Mouse (Mus musculus) adrenal gland, postnatal 4 days (tissue): ENCODE measurements around the gene Cyfip1. TPM values are rescaled to one million over a fixed set of nuclear protein-coding genes. Genes with fewer than 3 reads are reported as not detected.

Experiments used
- DNase-seq, 2 experiments: peaks; one replicate each; pipeline ENCODE4 v3.0.0; 2021 to 2022; ENCODE audit warnings: low spot score in 2 of 2, mixed read lengths in 2 of 2
- long read RNA-seq, 2 experiments: library from polyadenylated mRNA; stranded (forward); transcript quantifications; one replicate each; pipeline ENCODE4 v2.0.0; 2021
- total RNA-seq, 2 experiments: library from RNA; stranded (reverse); gene quantifications; 2 replicates each; pipeline ENCODE4 v1.2.3; 2021

Gene Cyfip1
- total RNA-seq: 10 to 100 TPM; 89.4 to 98.2 TPM
- long read RNA-seq, experiment 1, full-length matches to known transcripts: 27 of 40 reads
- long read RNA-seq, experiment 1, partial matches to known transcripts: 11 of 40 reads
- long read RNA-seq, experiment 1, other reads (novel, unspliced or antisense): 2 of 40 reads
- long read RNA-seq, experiment 2, full-length matches to known transcripts: 73 of 116 reads
- long read RNA-seq, experiment 2, partial matches to known transcripts: 28 of 116 reads
- long read RNA-seq, experiment 2, other reads (novel, unspliced or antisense): 15 of 116 reads

DNA sequence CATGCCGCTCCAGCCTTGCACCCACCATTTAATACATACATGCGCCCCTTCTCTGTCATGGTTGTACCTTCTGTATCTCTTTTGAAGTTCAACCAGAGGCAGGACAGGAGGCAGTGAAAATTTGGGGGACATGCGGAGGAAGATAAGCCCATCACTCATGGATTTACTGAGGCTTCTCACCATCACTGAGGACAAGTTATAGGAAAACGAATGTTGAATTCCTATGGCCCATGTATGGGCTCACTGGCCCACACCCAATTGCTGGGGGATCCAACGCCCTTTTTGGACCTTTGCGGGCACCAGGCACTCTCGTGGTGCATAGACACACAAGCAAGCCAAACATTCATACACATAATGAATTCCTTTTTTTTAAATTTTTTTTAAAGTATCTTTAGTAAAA is at the start of gene Cyfip1:
Cyfip1 (plus strand) TSS at position 301 of the 400 bp plus-strand sequence.
- DNase-seq: no peak

DNA sequence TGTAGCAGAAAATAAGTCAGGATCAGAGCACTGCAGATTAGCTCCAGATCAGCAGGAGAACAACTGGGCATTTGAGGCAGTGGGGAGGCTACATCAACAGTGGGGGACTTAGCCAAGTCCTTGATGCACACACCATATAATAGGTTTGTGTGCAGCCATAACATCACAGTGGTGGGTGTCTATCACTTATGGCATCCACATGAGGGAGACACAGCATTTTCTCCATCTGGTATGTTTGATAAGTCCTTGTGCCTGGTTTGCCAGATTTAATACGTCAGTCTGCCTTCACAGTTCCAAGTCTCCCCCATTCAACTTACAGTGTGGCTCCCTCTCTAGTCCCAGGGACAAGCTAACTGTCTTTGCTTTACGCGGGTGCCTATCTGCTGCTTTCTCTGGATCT is 49.3 kb upstream of the Cyfip1 start:
- no peak for DNase-seq

DNA sequence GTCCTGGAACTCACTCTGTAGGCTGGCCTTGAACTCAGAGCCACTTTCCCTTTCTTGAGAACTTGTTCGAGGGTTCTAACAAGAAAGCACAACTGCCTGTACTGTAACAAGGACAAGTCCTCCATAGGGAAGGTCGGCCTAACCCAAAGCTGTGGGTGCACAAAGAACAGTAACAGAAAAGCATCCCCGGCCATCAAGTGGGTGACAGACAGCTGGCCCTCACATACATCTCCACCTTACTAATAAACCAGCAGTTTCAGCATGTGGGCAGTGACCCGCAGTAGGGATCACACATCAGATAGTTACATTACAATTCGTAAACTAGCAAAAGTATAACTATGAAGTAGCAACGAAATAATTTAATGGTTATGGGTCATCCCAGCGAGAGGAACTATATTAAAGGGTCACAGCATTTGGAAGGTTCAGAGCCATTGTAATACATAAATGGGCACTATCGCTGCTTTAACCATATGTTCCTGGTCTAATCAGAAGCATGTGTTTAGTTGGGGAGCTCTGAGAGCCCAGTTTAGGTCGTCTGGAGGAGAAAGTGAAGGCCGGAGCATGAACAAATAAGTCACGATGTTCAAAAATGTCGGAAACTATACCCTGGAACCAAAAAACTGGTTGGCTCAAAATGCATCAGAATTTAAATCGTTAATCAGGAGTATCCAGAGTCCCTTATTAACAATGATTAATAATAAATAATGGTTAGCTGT is 48.2 kb upstream of the Cyfip1 start:
- no peak for DNase-seq

DNA sequence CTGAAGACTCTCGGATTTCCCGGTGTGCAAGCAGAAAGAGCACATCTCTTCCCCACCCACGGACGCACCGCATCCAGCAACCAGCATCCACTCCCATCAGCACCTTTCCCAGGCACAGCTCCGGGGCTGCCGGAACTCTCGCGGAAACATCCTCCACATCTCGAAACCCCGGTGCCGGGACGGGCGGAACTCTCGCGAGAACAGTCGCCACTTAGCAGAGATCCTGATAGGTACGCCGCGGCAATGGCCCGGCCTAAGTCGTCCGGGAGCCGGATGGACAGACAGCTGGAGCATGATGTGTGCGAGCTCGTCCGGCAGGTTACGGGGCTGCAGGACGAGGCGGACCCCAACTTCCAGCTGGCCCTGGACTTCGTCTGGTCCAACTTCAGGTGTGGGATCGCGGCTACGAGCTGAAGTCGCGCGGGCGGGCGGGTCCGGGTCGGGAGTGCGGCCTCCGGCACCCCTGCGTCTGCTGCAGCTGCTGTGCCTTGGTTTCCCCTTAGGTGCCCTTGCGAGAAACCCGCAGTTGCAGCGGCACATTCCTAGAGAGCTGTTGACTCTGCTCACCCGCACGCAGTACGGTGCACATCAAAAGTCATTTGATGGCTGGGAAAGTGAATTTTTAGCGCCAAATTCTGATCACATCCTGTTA is 47.5 kb upstream of the Cyfip1 start, which contains the start of gene Tubgcp5:
Tubgcp5 (plus strand) TSS at position 203 of the 652 bp plus-strand sequence.
- DNase-seq: peak; percentile 90 to 96

DNA sequence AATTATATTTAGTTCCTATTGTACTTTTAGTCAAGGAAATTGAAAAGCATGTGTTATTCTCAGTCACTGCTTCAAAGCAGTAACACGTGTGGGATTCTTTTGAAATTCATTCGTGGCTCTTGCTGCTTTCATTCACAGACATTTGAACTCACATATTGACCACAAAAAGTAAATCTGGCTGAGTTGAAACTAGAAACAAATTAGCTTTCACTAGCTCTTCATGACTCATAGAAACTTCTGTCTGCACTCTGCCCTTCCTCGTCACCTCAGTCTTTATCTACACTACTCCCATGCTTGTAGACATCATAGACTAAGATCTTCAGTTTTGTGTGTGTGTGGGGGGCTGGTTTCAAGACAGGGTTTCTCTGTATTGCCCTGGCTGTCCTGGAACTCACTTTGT is 41.6 kb upstream of the Cyfip1 start:
- DNase-seq: no peak

DNA sequence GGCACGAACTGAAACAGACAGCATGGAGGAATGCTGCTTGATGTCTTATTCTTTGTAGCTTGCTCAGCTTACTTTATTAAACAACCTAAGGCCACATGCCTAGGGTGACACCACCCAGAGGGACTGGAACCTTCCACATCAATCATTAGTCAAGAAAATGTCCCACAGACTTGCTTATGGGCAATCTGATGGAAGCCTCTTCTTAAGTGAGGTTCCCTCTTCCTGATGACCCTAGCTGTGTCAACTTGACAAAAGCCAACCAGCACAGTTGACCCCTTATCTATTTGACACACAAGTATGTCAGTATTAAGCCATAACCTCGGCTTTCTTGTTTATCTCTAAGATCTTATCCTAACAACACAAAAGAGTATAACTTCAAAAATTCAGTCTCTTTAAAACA is 31.6 kb upstream of the Cyfip1 start:
- no peak for DNase-seq

DNA sequence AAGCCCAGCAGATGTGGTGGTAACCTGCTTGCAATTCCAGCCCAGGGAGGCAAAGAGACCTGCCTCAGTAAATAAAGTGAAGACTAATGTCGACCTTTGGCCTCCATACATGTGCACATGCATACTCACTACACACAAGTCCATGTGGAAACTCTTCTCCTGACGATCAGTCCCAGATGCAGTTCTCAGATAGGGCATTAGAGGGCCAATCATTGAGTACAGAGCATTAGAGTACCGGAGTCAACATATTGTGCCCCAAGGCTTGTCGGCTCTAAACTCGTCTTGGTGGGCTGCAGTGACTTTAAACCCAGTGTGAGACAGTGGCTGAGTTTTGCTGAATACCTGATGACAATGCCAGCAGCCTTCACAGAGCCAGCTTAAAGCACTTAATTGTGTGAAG is 17.1 kb upstream of the Cyfip1 start:
- no peak for DNase-seq

DNA sequence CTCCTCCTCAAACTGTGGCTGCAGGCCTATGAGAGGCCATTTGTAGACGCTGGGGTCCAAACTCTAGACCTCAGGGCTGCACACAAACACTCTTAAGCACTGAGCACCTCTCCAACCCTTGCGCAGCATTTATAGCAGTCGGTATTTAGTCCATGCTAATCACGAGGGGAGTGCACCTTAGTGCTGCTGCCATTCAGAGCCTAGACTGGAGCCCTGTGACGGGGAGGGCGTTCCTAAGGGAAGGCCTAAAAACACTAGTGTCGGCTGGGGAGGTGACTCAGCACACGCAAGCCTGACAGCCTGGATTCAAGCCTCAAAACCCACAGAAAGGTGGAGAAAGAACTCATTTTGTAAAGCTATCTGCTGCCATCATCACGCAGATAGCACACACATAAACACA is 14.0 kb upstream of the Cyfip1 start:
- no peak for DNase-seq

DNA sequence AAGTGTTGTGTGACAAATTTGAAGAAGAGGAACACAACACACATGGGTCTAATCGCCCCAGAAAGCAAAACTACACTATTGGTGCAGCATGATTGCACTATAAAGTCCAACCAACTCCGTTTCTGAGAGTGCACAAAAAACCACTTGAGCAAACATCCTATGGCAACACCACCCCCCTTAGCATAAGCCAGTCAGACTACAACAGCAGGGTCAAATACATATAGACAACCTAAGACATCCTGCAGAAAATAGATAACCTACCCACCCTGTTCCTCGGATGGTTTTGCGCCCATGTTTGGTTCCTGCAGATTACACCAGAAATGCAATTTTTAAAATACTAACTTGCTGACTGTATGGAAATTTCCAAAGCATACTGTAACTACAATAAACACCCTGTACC is 4.7 kb upstream of the Cyfip1 start:
- no peak for DNase-seq

DNA sequence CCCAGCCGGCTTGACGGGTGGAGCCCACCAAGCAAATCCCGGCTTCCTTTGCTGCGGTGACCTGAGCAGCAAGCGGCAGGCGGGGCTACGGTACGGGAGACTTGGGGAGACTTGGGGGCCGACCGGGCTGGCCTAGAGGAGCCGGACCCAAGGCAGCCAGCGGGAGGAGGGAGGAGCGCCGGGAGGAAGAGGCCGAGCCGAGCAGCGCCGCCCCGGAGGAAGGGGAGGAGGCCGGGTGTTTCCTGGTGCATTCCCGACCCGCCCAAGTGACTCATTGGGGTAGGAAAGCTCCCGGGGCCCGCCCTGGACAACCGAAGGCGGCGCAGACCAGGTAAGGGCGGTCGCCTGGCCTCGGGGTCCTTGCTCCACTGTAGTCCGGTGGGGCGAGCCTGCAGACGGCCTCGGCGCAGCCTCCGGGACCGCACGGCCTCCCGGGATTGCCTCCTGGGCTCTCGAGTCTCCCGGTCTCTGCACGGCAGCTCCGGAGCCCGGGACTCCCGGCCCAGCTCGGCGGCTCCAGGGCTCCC is 495 bp downstream of the Cyfip1 start:
- DNase-seq: peak; percentile 80 to 84

DNA sequence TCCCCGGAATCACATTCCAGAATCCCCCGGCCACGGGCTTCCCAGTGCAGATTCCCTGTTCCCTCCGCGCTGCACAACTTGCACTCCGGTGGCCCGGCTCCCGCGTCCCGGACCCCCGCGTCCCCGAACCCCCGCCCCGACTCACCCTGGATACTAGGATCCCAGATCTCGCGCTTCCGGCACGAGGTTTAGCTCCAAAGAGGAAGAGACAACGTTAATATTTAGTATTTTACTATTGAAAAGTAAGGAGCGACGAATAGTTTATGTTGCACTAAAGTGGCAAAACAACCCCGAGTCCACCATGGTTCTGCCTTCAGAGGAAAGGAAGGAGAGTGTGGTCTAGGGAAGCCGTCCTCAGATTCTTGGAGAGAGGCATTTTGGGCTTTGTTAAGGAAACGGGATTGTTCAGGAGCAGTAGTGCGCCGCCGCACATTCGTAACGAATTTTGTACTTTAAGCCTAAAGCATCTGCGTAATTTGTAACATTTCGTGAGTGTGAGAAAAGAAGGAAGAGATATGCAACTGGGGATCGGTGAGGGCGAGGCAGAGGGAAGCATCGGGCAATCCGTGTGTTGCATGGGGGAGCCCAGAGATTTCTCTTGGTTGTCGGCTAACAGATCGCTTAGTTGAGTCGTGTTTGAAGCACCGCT is 1.1 kb downstream of the Cyfip1 start:
- DNase-seq: no peak

DNA sequence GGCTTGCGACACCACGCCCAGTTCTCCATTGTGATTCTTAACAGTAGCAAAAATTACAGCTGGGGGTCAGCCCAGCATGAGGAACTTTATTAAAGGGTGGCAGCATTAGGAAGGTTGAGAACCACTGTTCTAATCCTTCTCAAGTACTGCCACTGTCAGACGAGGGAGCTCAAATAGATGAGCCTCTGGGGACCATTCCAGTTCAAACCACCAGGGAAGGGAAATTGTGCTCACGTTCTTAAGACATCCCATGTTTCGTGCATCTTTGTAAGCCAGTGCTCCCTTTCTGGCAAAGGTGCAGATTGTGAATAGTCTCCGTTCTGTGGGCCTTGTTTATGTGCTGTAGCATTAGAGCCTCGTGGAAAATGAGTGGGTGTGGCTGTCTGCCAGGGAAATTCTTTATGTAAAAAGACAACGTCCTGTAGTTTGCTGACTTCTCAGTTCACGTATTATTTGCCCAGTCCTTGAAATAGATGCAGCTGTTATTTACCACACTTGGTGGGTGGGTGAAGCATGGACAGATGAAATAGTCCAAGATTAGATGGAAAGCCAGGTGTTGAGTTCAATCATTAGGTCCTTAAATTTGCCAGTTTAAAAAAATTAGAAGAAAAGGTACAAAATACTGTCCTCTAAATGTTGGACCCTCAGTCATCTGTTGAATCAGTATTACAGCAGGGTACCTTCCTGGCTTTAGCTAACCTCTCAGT is 5.2 kb downstream of the Cyfip1 start:
- no peak for DNase-seq

DNA sequence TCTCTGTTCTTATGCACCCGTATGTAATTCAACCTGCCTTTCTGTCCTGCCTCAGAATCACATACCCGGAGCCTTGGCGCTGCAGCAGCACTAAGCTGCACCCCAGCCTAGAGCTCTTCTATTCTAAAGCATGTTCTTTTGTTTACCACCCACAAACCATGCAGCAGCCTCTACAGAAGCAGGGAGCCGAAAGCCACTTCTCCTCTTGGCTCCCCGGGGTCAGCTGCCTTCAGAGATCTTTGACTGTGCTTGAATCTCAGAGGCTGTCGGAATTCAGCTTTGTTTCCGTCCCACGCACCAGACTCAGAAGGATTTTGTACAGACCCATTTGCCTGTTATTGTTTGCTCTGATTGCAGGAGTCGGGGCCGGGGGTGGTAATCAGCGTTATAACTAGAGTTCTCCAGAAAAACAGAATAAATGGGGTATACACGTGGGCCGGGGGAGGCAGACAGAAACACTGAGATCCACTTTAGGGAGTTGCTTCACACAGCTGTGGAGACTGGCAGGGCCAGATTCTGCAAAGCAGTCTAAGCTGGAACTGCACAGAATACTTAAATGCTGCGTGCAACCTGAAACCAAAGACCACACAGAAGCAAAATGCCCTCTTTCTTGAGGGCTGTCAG is 8.5 kb downstream of the Cyfip1 start:
- no peak for DNase-seq

DNA sequence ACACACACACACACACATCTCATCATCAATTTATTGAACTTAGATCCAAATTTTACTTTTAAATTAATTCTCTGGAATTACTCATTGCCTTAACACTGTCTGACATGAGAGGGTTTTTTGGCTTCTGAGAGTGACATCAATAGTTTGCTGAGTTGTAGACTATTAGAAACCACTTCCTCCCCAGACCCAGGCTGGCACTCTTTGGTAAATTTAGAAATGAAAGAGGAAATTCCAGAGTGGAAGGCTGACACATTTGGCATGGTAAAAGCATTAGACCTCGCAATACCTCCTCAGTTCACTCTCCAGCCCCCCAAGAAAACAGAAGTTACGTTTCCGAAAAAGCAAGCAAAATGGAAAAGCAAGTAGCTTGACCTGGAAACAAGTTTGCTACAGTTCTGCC is 11.2 kb downstream of the Cyfip1 start:
- DNase-seq: no peak

DNA sequence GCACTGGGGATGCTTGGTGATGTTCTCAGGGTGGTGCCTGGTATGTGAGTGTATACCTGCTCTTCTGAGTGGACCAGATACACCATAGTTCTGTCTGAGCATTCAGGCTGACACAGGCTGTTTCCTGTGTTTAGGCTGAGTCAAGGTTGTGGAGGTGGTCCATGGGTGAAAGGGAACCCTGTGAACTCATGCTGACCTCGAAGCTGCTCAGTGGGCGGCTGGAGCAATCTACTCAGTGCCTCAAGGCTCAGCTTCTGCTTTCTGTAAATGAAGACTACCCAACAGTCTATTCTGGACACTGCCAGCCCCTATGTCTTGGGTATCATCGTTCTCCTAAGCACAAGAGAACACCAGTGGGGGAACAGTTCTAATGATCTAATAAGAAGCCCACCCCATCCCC is 14.1 kb downstream of the Cyfip1 start:
- no peak for DNase-seq

DNA sequence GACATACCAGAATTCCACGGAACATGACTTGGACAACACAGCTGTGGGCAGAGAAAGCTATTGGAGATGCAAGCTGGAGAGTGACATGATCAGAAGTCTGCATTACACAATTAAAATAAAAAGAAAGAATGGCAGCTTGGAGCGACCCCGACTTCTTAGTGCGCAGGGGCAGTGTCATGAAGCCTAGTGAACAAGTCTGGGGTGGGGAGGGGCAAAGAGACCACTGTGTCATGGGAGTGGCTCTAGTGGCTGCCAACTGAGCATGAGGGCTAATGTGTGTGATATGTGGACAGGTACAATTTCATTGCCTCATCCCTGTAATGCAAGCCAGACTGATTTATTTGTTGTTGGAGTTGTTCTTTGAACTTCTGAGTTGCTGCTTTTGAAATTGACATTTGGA is 15.2 kb downstream of the Cyfip1 start:
- DNase-seq: no peak

DNA sequence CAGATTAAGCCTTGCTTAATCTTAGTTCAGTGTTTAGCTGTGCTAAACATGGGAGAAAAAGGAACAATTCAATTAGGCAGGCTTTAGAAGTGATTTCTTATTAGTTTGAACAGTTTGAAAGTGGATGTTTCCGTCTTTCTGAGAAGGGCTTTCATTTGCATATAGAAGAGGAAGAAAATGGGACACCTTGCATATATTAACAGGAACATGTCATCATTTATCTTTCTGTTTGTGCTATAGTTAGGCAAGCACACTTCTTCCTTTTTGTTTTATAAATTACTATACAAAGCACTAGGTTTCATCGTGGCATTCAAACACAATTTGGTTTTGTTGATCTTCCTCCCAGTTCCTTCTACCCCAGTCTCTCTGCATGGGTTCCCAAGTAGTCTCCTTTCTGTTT is 16.2 kb downstream of the Cyfip1 start:
- DNase-seq: no peak

DNA sequence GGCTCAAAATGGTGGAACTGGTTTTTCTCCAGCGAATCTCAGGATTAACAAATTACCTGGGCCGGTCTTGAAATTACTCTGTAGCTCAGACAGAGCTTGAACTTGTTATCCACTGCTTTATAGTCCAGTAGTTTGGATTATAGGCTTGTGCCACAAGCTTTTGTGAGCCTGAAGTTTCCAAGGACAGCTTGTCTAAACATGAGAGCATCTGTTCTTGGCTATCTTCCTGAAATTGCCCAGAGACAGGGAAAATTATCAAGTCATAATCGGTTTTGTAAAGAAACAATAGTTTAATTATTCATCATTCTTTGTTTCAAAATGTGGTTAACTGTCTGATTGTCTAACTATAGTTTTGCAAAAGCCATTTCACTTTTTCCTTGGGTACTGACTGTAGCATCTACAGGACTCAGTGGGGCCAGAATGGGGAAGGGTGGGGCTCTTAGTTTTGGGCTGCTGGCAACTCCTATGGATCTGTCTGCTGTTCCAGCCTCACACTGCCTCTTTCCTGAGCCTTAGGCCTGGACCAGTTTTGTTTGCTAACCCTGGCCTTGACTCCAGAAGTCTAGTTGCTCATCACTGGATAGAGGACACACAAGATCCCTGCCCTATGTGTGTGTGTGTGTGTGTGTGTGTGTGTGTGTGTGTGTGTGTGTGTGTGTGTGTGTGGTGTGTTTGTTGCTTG is 17.4 kb downstream of the Cyfip1 start:
- no peak for DNase-seq

DNA sequence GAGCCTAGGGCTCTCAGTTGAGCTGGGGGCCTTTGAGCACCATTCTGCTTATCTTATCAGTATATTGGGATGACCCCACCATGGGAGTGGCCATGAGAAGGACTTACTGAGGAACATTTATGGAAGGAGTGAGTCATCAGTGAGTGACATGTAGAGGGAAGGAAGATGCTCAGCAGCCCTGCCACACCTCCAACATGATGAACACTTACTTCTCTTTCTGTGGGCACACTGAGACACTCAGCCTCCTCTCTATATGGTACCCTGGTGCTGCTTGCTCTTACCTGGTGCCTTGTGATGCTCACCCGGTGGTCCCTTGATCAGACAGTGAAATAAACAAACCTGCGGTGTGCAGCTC is 17.9 kb downstream of the Cyfip1 start:
- no peak for DNase-seq

DNA sequence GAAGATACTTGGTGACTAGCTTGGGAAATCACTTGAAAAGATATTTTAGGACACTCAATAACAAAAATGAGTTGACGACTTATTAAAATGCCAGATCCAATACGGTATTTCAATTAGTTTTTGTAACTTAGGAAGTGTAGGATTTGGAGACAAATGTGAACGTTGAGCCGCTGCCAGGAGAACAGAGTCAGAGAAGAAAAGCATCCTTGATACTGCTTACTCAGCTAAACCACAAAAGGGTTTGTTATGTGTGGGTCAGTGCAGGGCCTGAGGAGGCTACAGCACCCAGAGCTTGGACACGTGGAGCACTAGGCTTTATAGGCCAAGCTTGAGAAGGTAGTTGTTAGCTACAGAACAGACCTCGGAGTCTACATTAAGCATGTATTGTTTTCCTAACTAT is 18.4 kb downstream of the Cyfip1 start:
- no peak for DNase-seq
